In genomic region chr17:27501331-27502251, GRCm38 (mm10) we compare ENCODE assay signal across 9 mouse cellular contexts. TPM values are rescaled to one million over a fixed set of nuclear protein-coding genes. Genes with fewer than 3 reads are reported as not detected.
DNase-seq lines count a peak whose midpoint lies in the region; ATAC-seq lines count a peak whose summit lies in the region.
"Had no signal": no experiment of that assay in that cellular context is flagged by ENCODE, and none has a peak within 500 bp of the region (broad histone marks: within the 10 kb centered on the region; RNA-seq: fewer than 3 reads in every experiment).

No protein-coding gene starts in this region.

- H3K4me1 ChIP-seq in kidney, embryonic 14.5 days (ENCODE audit: control insufficient read depth, insufficient read depth, low read length), result peaks cover 33% of the 10 kb centered on the region
- peaks cover 81% of the 10 kb centered on the region for H3K4me1 ChIP-seq in hindbrain, embryonic 12.5 days
- peaks cover 87% of the 10 kb centered on the region for H3K4me1 ChIP-seq in midbrain, embryonic 10.5 days

- no peaks in the 10 kb centered on the region for H3K9me3 ChIP-seq in kidney, embryonic 14.5 days (ENCODE audit: control insufficient read depth, low read length)
- H3K9me3 ChIP-seq in hindbrain, embryonic 12.5 days (replicated peaks), result no peaks in the 10 kb centered on the region
- H3K9me3 ChIP-seq in midbrain, embryonic 10.5 days (replicated peaks), result no peaks in the 10 kb centered on the region

- no peaks in the 10 kb centered on the region for H3K36me3 ChIP-seq in kidney, embryonic 14.5 days (ENCODE audit: control insufficient read depth, insufficient read depth, low read length)
- no peaks in the 10 kb centered on the region for H3K36me3 ChIP-seq in hindbrain, embryonic 12.5 days
- no peaks in the 10 kb centered on the region for H3K36me3 ChIP-seq in midbrain, embryonic 10.5 days

- 0 out of 2 replicates have a peak overlapping the region, but pooled peaks have one; percentile 19 for H3K4me2 ChIP-seq in kidney, embryonic 14.5 days (replicated peaks; ENCODE audit: low read depth, low read length)
- H3K4me2 ChIP-seq in hindbrain, embryonic 12.5 days (replicated peaks), result peak overlapping the region; percentile 31

- WGBS in kidney, embryonic 14.5 days, result 12% methylated on average over 18 of the region's 18 CpGs
- 5% methylated on average over 18 of the region's 18 CpGs for WGBS in hindbrain, embryonic 12.5 days
- WGBS in midbrain, embryonic 10.5 days, result 4% methylated on average over 18 of the region's 18 CpGs

- no peak for DNase-seq in kidney, adult 11 months
- DNase-seq in cerebellum, adult 8-10 months, result peak; percentile 68
- DNase-seq in midbrain, embryonic 10.5 days (ENCODE audit: low spot score), result peak; percentile 89
- no peak for DNase-seq in layer of hippocampus, adult 9-11 months
- DNase-seq in gastrocnemius, postnatal 36 days, result no peak

- no peak overlapping the region for H3K27ac ChIP-seq in kidney, embryonic 14.5 days (ENCODE audit: low read depth, low read length)
- peak overlapping the region; percentile 88 for H3K27ac ChIP-seq in hindbrain, embryonic 12.5 days
- peak overlapping the region; percentile 95 for H3K27ac ChIP-seq in midbrain, embryonic 10.5 days (replicated peaks)

- no peak for ATAC-seq in kidney, embryonic 14.5 days (ENCODE audit: low FRiP score, low TSS enrichment)
- ATAC-seq in hindbrain, embryonic 12.5 days (ENCODE audit: low FRiP score), result peak; percentile 65
- ATAC-seq in monocyte, adult 5-6 weeks (replicated peaks; ENCODE audit: insufficient number of reproducible peaks, low FRiP score, low TSS enrichment, poor library complexity, severe bottlenecking), result no peak

- no peak overlapping the region for H3K9ac ChIP-seq in kidney, embryonic 14.5 days (ENCODE audit: low read depth, low read length)
- H3K9ac ChIP-seq in hindbrain, embryonic 12.5 days, result 0 out of 2 replicates have a peak overlapping the region, but pooled peaks have one; percentile 1

- intact Hi-C loops in gastrocnemius, postnatal 36 days (cut with DNase I), result no loop called here

- peaks cover 10% of the 10 kb centered on the region; the same call in 1 of the 2 replicates for H3K27me3 ChIP-seq in kidney, embryonic 14.5 days (ENCODE audit: control insufficient read depth, insufficient read depth, low read length)
- H3K27me3 ChIP-seq in hindbrain, embryonic 12.5 days, result 0 out of 2 replicates have a peak, but pooled peaks cover 8% of the 10 kb centered on the region
- H3K27me3 ChIP-seq in midbrain, embryonic 10.5 days (ENCODE audit: low read depth, poor library complexity, severe bottlenecking), result peaks cover 31% of the 10 kb centered on the region

- H3K4me3 ChIP-seq in kidney, embryonic 14.5 days (ENCODE audit: low read length), result no peak overlapping the region
- no peak overlapping the region for H3K4me3 ChIP-seq in hindbrain, embryonic 12.5 days
- H3K4me3 ChIP-seq in midbrain, embryonic 10.5 days, result peak overlapping the region; percentile 32
- H3K4me3 ChIP-seq: megakaryocyte, embryonic 14.5 days had no signal

RNA-seq across cellular contexts. Expression of gene Grm4, which starts 19.6 kb away (rescaled TPM):
- 0.50 and 1.6 TPM in 2 replicates for polyA plus RNA-seq in kidney, embryonic 14.5 days (2014; fragmentation: Nextera tagmentation; extraction: Ambion mirVana)
- polyA plus RNA-seq in hindbrain, embryonic 12.5 days (2016; fragmentation: Nextera tagmentation; extraction: Ambion mirVana), result 3.7 and 4.2 TPM in 2 replicates
- polyA plus RNA-seq in midbrain, embryonic 10.5 days (2016; fragmentation: Nextera tagmentation; extraction: Ambion mirVana), result 2.8 and 3.5 TPM in 2 replicates
- total RNA-seq in monocyte, adult 5-6 weeks (2017), result 0.29 TPM in 1 of 3 replicates, not detected in the others
- total RNA-seq in gastrocnemius, postnatal 36 days (2021), result under 1 TPM in 1 of 2 experiments, not detected in 1; 0.05 TPM

RNA-seq across cellular contexts. Expression of gene Hmga1, which starts 54.7 kb away (rescaled TPM):
- polyA plus RNA-seq in kidney, embryonic 14.5 days (2014; fragmentation: Nextera tagmentation; extraction: Ambion mirVana), result 351 and 355 TPM in 2 replicates
- 161 and 162 TPM in 2 replicates for polyA plus RNA-seq in hindbrain, embryonic 12.5 days (2016; fragmentation: Nextera tagmentation; extraction: Ambion mirVana)
- 620 and 831 TPM in 2 replicates for polyA plus RNA-seq in midbrain, embryonic 10.5 days (2016; fragmentation: Nextera tagmentation; extraction: Ambion mirVana)
- total RNA-seq in monocyte, adult 5-6 weeks (2017), result 41.0 to 54.9 TPM (median 45.7 TPM) in 3 replicates
- total RNA-seq in gastrocnemius, postnatal 36 days (2021), result 10 to 100 TPM; 24.0 to 25.2 TPM

Comparison
In these comparisons a context has a peak if more than half of its experiments do, and no peak if none do; other contexts are left out.
1. DNase-seq: peak in cerebellum, adult 8-10 months (single experiment) and midbrain, embryonic 10.5 days (single experiment); none in kidney, adult 11 months (single experiment), layer of hippocampus, adult 9-11 months (single experiment) and gastrocnemius, postnatal 36 days (0 of 2).